Mouse (Mus musculus): ENCODE data around the gene Rnf144b. TPM values are rescaled to one million over a fixed set of nuclear protein-coding genes. Genes with fewer than 3 reads are reported as not detected.

Gene Rnf144b
- polyA plus RNA-seq, 1 experiment from 2014 or later, result 0.73 TPM

GRCm38 (mm10) chr13:47133058-47133457, 10.6 kb downstream of the Rnf144b start:
- ATAC-seq (replicated peaks; ENCODE audit: low FRiP score) (no peak), DNase-seq (ENCODE audit: low spot score) (no peak)
- H3K36me3 ChIP-seq (ENCODE audit: control insufficient read depth, insufficient read depth, low read length), result no peaks in the 10 kb centered on the region
- no peaks in the 10 kb centered on the region for H3K27me3 ChIP-seq (ENCODE audit: control insufficient read depth, insufficient read depth, low read length)
- H3K4me1 ChIP-seq (replicated peaks; ENCODE audit: control insufficient read depth, insufficient read depth, low read length), result no peaks in the 10 kb centered on the region
- no peak overlapping the region for H3K4me2 ChIP-seq (ENCODE audit: low read depth, low read length, severe bottlenecking)
- H3K9me3 ChIP-seq (ENCODE audit: control insufficient read depth, low read length), result no peaks in the 10 kb centered on the region
- no peak overlapping the region for H3K4me3 ChIP-seq (ENCODE audit: low read depth, low read length)
- 89% methylated on average over 8 of the region's 8 CpGs for WGBS
- no peak overlapping the region for H3K9ac ChIP-seq (ENCODE audit: low read length)
- H3K27ac ChIP-seq (ENCODE audit: low read depth, low read length), result no peak overlapping the region

- 95% methylated on average over 7 of the region's 7 CpGs for WGBS
- H3K27me3 ChIP-seq (ENCODE audit: control insufficient read depth, insufficient read depth, low read length), result no peaks in the 10 kb centered on the region
- no peaks in the 10 kb centered on the region for H3K4me1 ChIP-seq (replicated peaks; ENCODE audit: control insufficient read depth, insufficient read depth, low read length)
- H3K4me2 ChIP-seq (ENCODE audit: low read depth, low read length, severe bottlenecking), result no peak overlapping the region
- no peak overlapping the region for H3K4me3 ChIP-seq (ENCODE audit: low read depth, low read length)
- DNase-seq (ENCODE audit: low spot score) (no peak), ATAC-seq (replicated peaks; ENCODE audit: low FRiP score) (no peak)
- no peaks in the 10 kb centered on the region for H3K9me3 ChIP-seq (ENCODE audit: control insufficient read depth, low read length)
- H3K9ac ChIP-seq (ENCODE audit: low read length), result no peak overlapping the region
- no peaks in the 10 kb centered on the region for H3K36me3 ChIP-seq (ENCODE audit: control insufficient read depth, insufficient read depth, low read length)
- no peak overlapping the region for H3K27ac ChIP-seq (ENCODE audit: low read depth, low read length)
These were observed 12.4 kb downstream of the Rnf144b start for GRCm38 (mm10) chr13:47134836-47135235.

- no peak overlapping the region for H3K4me3 ChIP-seq (ENCODE audit: low read depth, low read length)
- no peak overlapping the region for H3K27ac ChIP-seq (ENCODE audit: low read depth, low read length)
- ATAC-seq (replicated peaks; ENCODE audit: low FRiP score) (no peak), DNase-seq (ENCODE audit: low spot score) (no peak)
- no peak overlapping the region for H3K9ac ChIP-seq (ENCODE audit: low read length)
- H3K4me1 ChIP-seq (replicated peaks; ENCODE audit: control insufficient read depth, insufficient read depth, low read length), result no peaks in the 10 kb centered on the region
- no peaks in the 10 kb centered on the region for H3K36me3 ChIP-seq (ENCODE audit: control insufficient read depth, insufficient read depth, low read length)
- H3K4me2 ChIP-seq (ENCODE audit: low read depth, low read length, severe bottlenecking), result no peak overlapping the region
- WGBS, result 93% methylated on average over 7 of the region's 7 CpGs
- no peaks in the 10 kb centered on the region for H3K27me3 ChIP-seq (ENCODE audit: control insufficient read depth, insufficient read depth, low read length)
- H3K9me3 ChIP-seq (ENCODE audit: control insufficient read depth, low read length), result no peaks in the 10 kb centered on the region
These were observed 13.3 kb downstream of the Rnf144b start for GRCm38 (mm10) chr13:47135741-47136140.

- Histone ChIP-seq H3K36me3 (ENCODE audit: control insufficient read depth, insufficient read depth, low read length) (no peaks in the 10 kb centered on the region), H3K4me1 (replicated peaks; ENCODE audit: control insufficient read depth, insufficient read depth, low read length) (no peaks in the 10 kb centered on the region), H3K9me3 (ENCODE audit: control insufficient read depth, low read length) (no peaks in the 10 kb centered on the region), H3K4me3 (ENCODE audit: low read depth, low read length) (no peak overlapping the region), H3K27me3 (ENCODE audit: control insufficient read depth, insufficient read depth, low read length) (no peaks in the 10 kb centered on the region), H3K27ac (ENCODE audit: low read depth, low read length) (no peak overlapping the region), H3K4me2 (ENCODE audit: low read depth, low read length, severe bottlenecking) (no peak overlapping the region), H3K9ac (ENCODE audit: low read length) (no peak overlapping the region)
- DNase-seq (ENCODE audit: low spot score), result no peak
- ATAC-seq (replicated peaks; ENCODE audit: low FRiP score), result no peak
- WGBS, result 78% methylated on average over 6 of the region's 6 CpGs
These were observed 20.3 kb downstream of the Rnf144b start for GRCm38 (mm10) chr13:47142764-47143163.

GRCm38 (mm10) chr13:47145939-47146338, 23.5 kb downstream of the Rnf144b start:
- no peak overlapping the region for H3K4me3 ChIP-seq (ENCODE audit: low read depth, low read length)
- H3K27me3 ChIP-seq (ENCODE audit: control insufficient read depth, insufficient read depth, low read length), result no peaks in the 10 kb centered on the region
- ATAC-seq (replicated peaks; ENCODE audit: low FRiP score), result no peak
- 81% methylated on average over 9 of the region's 9 CpGs for WGBS
- H3K9me3 ChIP-seq (ENCODE audit: control insufficient read depth, low read length), result no peaks in the 10 kb centered on the region
- no peak for DNase-seq (ENCODE audit: low spot score)
- H3K9ac ChIP-seq (ENCODE audit: low read length), result no peak overlapping the region
- H3K4me2 ChIP-seq (ENCODE audit: low read depth, low read length, severe bottlenecking), result no peak overlapping the region
- no peaks in the 10 kb centered on the region for H3K36me3 ChIP-seq (ENCODE audit: control insufficient read depth, insufficient read depth, low read length)
- H3K27ac ChIP-seq (ENCODE audit: low read depth, low read length), result no peak overlapping the region
- peaks cover 5% of the 10 kb centered on the region; the same call in 1 of the 2 replicates for H3K4me1 ChIP-seq (replicated peaks; ENCODE audit: control insufficient read depth, insufficient read depth, low read length)

- Histone ChIP-seq H3K4me2 (ENCODE audit: low read depth, low read length, severe bottlenecking) (no peak overlapping the region), H3K27ac (ENCODE audit: low read depth, low read length) (no peak overlapping the region), H3K27me3 (ENCODE audit: control insufficient read depth, insufficient read depth, low read length) (no peaks in the 10 kb centered on the region), H3K9ac (ENCODE audit: low read length) (no peak overlapping the region), H3K36me3 (ENCODE audit: control insufficient read depth, insufficient read depth, low read length) (no peaks in the 10 kb centered on the region), H3K4me1 (replicated peaks; ENCODE audit: control insufficient read depth, insufficient read depth, low read length) (peaks cover 5% of the 10 kb centered on the region; the same call in 1 of the 2 replicates), H3K9me3 (ENCODE audit: control insufficient read depth, low read length) (no peaks in the 10 kb centered on the region), H3K4me3 (ENCODE audit: low read depth, low read length) (no peak overlapping the region)
- WGBS, result 85% methylated on average over 7 of the region's 7 CpGs
- DNase-seq (ENCODE audit: low spot score), result no peak
- ATAC-seq (replicated peaks; ENCODE audit: low FRiP score), result no peak
These were observed 23.9 kb downstream of the Rnf144b start for GRCm38 (mm10) chr13:47146388-47146787.

GRCm38 (mm10) chr13:47148573-47148972, 26.1 kb downstream of the Rnf144b start:
- Histone ChIP-seq H3K4me2 (ENCODE audit: low read depth, low read length, severe bottlenecking) (no peak overlapping the region), H3K27ac (ENCODE audit: low read depth, low read length) (no peak overlapping the region), H3K9ac (ENCODE audit: low read length) (no peak overlapping the region), H3K9me3 (ENCODE audit: control insufficient read depth, low read length) (no peaks in the 10 kb centered on the region), H3K36me3 (ENCODE audit: control insufficient read depth, insufficient read depth, low read length) (no peaks in the 10 kb centered on the region), H3K4me1 (replicated peaks; ENCODE audit: control insufficient read depth, insufficient read depth, low read length) (peaks cover 5% of the 10 kb centered on the region; the same call in 1 of the 2 replicates), H3K4me3 (ENCODE audit: low read depth, low read length) (no peak overlapping the region), H3K27me3 (ENCODE audit: control insufficient read depth, insufficient read depth, low read length) (no peaks in the 10 kb centered on the region)
- DNase-seq (ENCODE audit: low spot score), result no peak
- WGBS, result 68% methylated on average over 11 of the region's 11 CpGs
- no peak for ATAC-seq (replicated peaks; ENCODE audit: low FRiP score)

- H3K27ac ChIP-seq (ENCODE audit: low read depth, low read length), result no peak overlapping the region
- H3K4me3 ChIP-seq (ENCODE audit: low read depth, low read length), result no peak overlapping the region
- no peak for DNase-seq (ENCODE audit: low spot score)
- ATAC-seq (replicated peaks; ENCODE audit: low FRiP score), result no peak
- no peaks in the 10 kb centered on the region for H3K27me3 ChIP-seq (ENCODE audit: control insufficient read depth, insufficient read depth, low read length)
- no peak overlapping the region for H3K9ac ChIP-seq (ENCODE audit: low read length)
- peaks cover 8% of the 10 kb centered on the region; the same call in 1 of the 2 replicates for H3K4me1 ChIP-seq (replicated peaks; ENCODE audit: control insufficient read depth, insufficient read depth, low read length)
- no peaks in the 10 kb centered on the region for H3K9me3 ChIP-seq (ENCODE audit: control insufficient read depth, low read length)
- no peak overlapping the region for H3K4me2 ChIP-seq (ENCODE audit: low read depth, low read length, severe bottlenecking)
- no peaks in the 10 kb centered on the region for H3K36me3 ChIP-seq (ENCODE audit: control insufficient read depth, insufficient read depth, low read length)
- 92% methylated on average over 10 of the region's 10 CpGs for WGBS
These were observed 27.5 kb downstream of the Rnf144b start for GRCm38 (mm10) chr13:47149993-47150392.

GRCm38 (mm10) chr13:47151060-47151459, 28.6 kb downstream of the Rnf144b start:
- Histone ChIP-seq H3K9ac (ENCODE audit: low read length) (no peak overlapping the region), H3K4me3 (ENCODE audit: low read depth, low read length) (no peak overlapping the region), H3K27ac (ENCODE audit: low read depth, low read length) (no peak overlapping the region), H3K4me2 (ENCODE audit: low read depth, low read length, severe bottlenecking) (no peak overlapping the region), H3K9me3 (ENCODE audit: control insufficient read depth, low read length) (no peaks in the 10 kb centered on the region), H3K27me3 (ENCODE audit: control insufficient read depth, insufficient read depth, low read length) (no peaks in the 10 kb centered on the region), H3K36me3 (ENCODE audit: control insufficient read depth, insufficient read depth, low read length) (no peaks in the 10 kb centered on the region), H3K4me1 (replicated peaks; ENCODE audit: control insufficient read depth, insufficient read depth, low read length) (peaks cover 8% of the 10 kb centered on the region; the same call in 1 of the 2 replicates)
- DNase-seq (ENCODE audit: low spot score), result no peak
- 93% methylated on average over 14 of the region's 14 CpGs for WGBS
- ATAC-seq (replicated peaks; ENCODE audit: low FRiP score), result no peak

Measured in forebrain, embryonic 11.5 days (tissue).